Mouse (Mus musculus) brain, embryonic 18.5 days (tissue): ENCODE results near the gene Trpc5.

ENCODE experiments used
- DNase-seq: peaks from one replicate; pipeline ENCODE4 v3.0.0-alpha.2; 2012; ENCODE audit warnings: low read depth, low spot score

Trpc5 gene

GRCm38 (mm10) chrX:144335332-144336015 is 352.5 kb downstream of the Trpc5 start:
- no peak for DNase-seq
